Mouse (Mus musculus) midbrain, embryonic 13.5 days (tissue): ENCODE results near the gene Mcts1. TPM values are rescaled to one million over a fixed set of nuclear protein-coding genes. Genes with fewer than 3 reads are reported as not detected.

ENCODE experiments used
- ATAC-seq: fragments of 200-750 bp; cut with Nextera tagmentation; 2 replicates; pipeline ENCODE4 v1.8.0; 2017; ENCODE audit warnings: mild to moderate bottlenecking, moderate TSS enrichment, moderate library complexity
- H3K27ac ChIP-seq: fragments of 300-500 bp; sonication (generic); 2 replicates; pipeline ENCODE4 v1.5.1; 2015; ENCODE audit warnings: inconsistent platforms, mild to moderate bottlenecking, moderate library complexity
- H3K27me3 ChIP-seq: fragments of 300-500 bp; sonication (generic); 2 replicates; pipeline ENCODE4 v1.6.1; 2015; ENCODE audit warnings: mild to moderate bottlenecking, inconsistent platforms
- H3K36me3 ChIP-seq: fragments of 300-500 bp; sonication (generic); 2 replicates; pipeline ENCODE4 v1.6.1; 2015; ENCODE audit warnings: mild to moderate bottlenecking, inconsistent platforms
- H3K4me1 ChIP-seq: fragments of 300-500 bp; sonication (generic); replicated peaks from 2 replicates; pipeline ENCODE4 v1.6.1; 2015; ENCODE audit warnings: inconsistent platforms
- H3K4me2 ChIP-seq: fragments of 300-500 bp; sonication (generic); replicated peaks from 2 replicates; pipeline ENCODE4 v1.6.1; 2015; ENCODE audit warnings: moderate library complexity, mild to moderate bottlenecking, inconsistent platforms
- H3K4me3 ChIP-seq: fragments of 300-500 bp; sonication (generic); replicated peaks from 2 replicates; pipeline ENCODE4 v1.5.1; 2015; ENCODE audit warnings: mild to moderate bottlenecking, inconsistent platforms
- H3K9ac ChIP-seq: fragments of 300-500 bp; sonication (generic); replicated peaks from 2 replicates; pipeline ENCODE4 v1.6.1; 2015; ENCODE audit warnings: mild to moderate bottlenecking, inconsistent platforms
- H3K9me3 ChIP-seq: fragments of 300-500 bp; sonication (generic); 2 replicates; pipeline ENCODE4 v1.6.1; 2016; ENCODE audit warnings: mild to moderate bottlenecking, inconsistent platforms
- WGBS: fragments of 180-500 bp; shearing (Covaris S2); methylation state at CpG from one replicate; pipeline ENCODE4 v1.1.7; 2015; 5-methylcytosine and 5-hydroxymethylcytosine counted together
- polyA plus RNA-seq: library from polyadenylated mRNA; unstranded; fragments of >200 nt; fragmentation: Nextera tagmentation; extraction: Ambion mirVana; gene quantifications from 2 replicates; pipeline ENCODE4 v1.2.1, GENCODE M21; 2015

Gene Mcts1
- polyA plus RNA-seq: 162 and 168 TPM in 2 replicates

DNA sequence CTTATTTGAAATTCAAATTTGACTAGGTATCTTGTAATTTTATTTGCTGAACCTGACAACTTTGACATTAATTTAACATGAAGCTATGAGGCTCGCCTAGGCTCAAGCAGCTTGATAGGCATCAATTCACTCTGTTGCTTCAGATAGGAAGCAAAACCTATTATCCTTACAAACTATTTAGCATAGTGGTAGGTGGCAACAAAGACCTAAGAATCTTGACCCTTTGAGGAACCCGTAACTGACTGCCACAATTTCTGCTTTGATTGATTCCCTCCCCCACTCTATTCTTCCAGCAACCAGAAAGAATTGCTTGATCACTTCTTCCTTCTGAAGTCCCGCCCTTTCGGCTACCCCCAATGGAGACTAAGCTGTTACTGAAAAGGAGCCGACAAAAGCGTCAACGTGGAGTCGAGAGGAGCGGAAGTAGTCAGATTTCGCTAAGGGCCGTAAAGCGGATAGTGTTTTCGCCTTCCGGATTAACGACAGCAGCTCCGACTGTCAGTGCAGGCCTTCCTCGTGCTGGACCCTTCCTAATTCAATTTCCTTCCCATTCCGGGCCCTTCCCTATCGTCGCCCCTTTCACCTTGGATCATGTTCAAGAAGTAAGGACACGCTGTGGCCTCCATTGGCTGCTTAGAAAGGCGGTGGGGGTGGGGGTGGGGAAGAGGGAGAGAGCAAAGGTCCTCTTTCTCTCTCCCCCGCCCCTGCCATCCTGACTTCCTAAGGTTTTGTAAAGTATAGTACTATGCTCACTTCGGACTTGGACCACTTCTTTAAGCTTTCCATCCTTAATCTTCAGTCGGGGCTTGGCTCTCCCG lies at the start of gene Mcts1:
TSS of gene Mcts1 (plus strand) at position 402 of the 818 bp plus-strand sequence.
- H3K36me3 ChIP-seq: no peaks in the 10 kb centered on the region
- H3K27me3 ChIP-seq: no peaks in the 10 kb centered on the region
- 20% methylated on average over 26 of the region's 26 CpGs for WGBS
- H3K4me1 ChIP-seq: no peaks in the 10 kb centered on the region
- peak within 1 kb of the TSS; percentile 87 for H3K27ac ChIP-seq
- peak within 1 kb of the TSS; percentile 53 for H3K4me2 ChIP-seq
- peak within 1 kb of the TSS; percentile 48 for H3K4me3 ChIP-seq
- peak; percentile 91 for ATAC-seq
- no peaks in the 10 kb centered on the region for H3K9me3 ChIP-seq
- peak within 1 kb of the TSS; percentile 50 for H3K9ac ChIP-seq

DNA sequence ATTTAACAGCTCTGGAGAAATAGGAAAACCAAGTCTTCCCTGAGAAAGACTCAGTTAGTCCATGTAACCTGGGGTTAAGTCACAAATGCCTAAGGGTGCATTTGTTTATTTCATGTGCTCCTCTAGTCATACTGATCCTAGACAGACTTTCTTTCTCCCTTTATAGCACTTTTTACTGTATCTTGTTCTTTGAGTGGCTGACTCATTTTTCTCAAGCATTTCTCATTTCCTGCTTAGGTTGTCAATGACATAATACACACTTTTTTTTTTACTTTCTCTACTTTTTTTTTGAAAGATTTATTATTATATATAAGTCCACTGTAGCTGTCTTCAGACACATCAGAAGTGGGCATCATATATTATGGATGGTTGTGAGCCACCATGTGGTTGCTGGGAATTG lies 47.1 kb upstream of the Mcts1 start:
- Histone ChIP-seq H3K36me3 (peaks cover under 1% of the 10 kb centered on the region; the same call in 1 of the 2 replicates), H3K27ac (no peak overlapping the region)
- ATAC-seq: no peak

GRCm38 (mm10) chrX:38563941-38564541 lies 36.3 kb upstream of the Mcts1 start:
- Histone ChIP-seq H3K4me3 (peak overlapping the region; percentile 52), H3K36me3 (0 out of 2 replicates have a peak, but pooled peaks cover 12% of the 10 kb centered on the region), H3K27ac (peak overlapping the region; percentile 91), H3K4me2 (peak overlapping the region; percentile 68), H3K9me3 (no peaks in the 10 kb centered on the region), H3K9ac (peak overlapping the region; percentile 72), H3K27me3 (no peaks in the 10 kb centered on the region), H3K4me1 (peaks cover 15% of the 10 kb centered on the region)
- ATAC-seq: peak; percentile 76
- 19% methylated on average over 11 of the region's 19 CpGs for WGBS

More for the DNA sequence above, 47.1 kb upstream of the Mcts1 start:
- Histone ChIP-seq H3K27me3 (no peaks in the 10 kb centered on the region), H3K4me3 (no peak overlapping the region), H3K9me3 (no peaks in the 10 kb centered on the region), H3K9ac (no peak overlapping the region), H3K4me2 (no peak overlapping the region), H3K4me1 (no peaks in the 10 kb centered on the region)

DNA sequence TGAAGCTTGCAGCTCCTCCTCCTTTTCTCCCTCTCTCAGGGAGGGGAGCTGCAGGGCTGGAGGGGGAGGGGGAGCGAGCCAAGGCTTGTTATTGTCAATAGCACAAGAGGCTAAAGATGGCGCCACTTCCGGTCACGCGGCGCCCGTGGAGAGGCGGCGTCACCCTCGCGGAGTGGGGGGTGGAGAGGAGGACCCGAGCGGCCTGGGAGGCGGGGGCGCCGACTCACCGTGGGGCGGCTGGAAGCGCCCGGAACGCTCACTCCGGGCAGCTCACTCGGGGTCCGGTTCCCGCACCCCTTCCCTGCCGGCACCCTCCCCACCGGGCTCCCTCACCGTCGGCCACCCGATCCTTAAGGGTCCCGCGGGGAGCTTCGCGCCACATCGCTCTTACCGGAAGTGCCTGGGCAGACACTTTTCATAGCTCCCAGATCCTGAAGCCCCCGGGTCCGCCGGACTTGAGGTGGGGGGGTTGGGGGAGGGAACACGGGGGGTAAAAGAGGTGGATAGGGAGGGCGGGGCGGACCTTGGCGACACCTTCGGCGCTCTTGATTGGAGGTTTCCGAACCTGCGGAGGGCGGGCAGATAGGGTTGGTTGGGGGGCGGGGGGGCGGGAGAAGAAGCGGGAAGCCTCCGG lies 35.7 kb upstream of the Mcts1 start:
- Histone ChIP-seq H3K4me1 (peaks cover 15% of the 10 kb centered on the region), H3K4me3 (peak overlapping the region; percentile 52), H3K36me3 (0 out of 2 replicates have a peak, but pooled peaks cover 8% of the 10 kb centered on the region), H3K4me2 (peak overlapping the region; percentile 68), H3K27ac (peak overlapping the region; percentile 91), H3K27me3 (no peaks in the 10 kb centered on the region), H3K9ac (peak overlapping the region; percentile 72), H3K9me3 (no peaks in the 10 kb centered on the region)
- peak; percentile 96 for ATAC-seq
- 27% methylated on average over 47 of the region's 52 CpGs for WGBS

GRCm38 (mm10) chrX:38565176-38565542 lies 35.2 kb upstream of the Mcts1 start:
- peak overlapping the region; percentile 72 for H3K9ac ChIP-seq
- no peaks in the 10 kb centered on the region for H3K9me3 ChIP-seq
- H3K4me3 ChIP-seq: peak overlapping the region; percentile 52
- H3K27me3 ChIP-seq: no peaks in the 10 kb centered on the region
- 17% methylated on average over 8 of the region's 8 CpGs for WGBS
- H3K4me1 ChIP-seq: peaks cover 15% of the 10 kb centered on the region
- ATAC-seq: no peak
- H3K27ac ChIP-seq: peak overlapping the region; percentile 91
- H3K36me3 ChIP-seq: 0 out of 2 replicates have a peak, but pooled peaks cover 5% of the 10 kb centered on the region
- H3K4me2 ChIP-seq: peak overlapping the region; percentile 68

GRCm38 (mm10) chrX:38566521-38567205 lies 33.7 kb upstream of the Mcts1 start:
- ATAC-seq: no peak
- no peak overlapping the region for H3K4me3 ChIP-seq
- H3K36me3 ChIP-seq: no peaks in the 10 kb centered on the region
- H3K9me3 ChIP-seq: no peaks in the 10 kb centered on the region
- no peak overlapping the region for H3K4me2 ChIP-seq
- no peak overlapping the region for H3K9ac ChIP-seq
- peaks cover 9% of the 10 kb centered on the region for H3K4me1 ChIP-seq
- 68% methylated on average over 6 of the region's 6 CpGs for WGBS
- H3K27me3 ChIP-seq: no peaks in the 10 kb centered on the region
- H3K27ac ChIP-seq: no peak overlapping the region

GRCm38 (mm10) chrX:38576078-38576477 lies 24.3 kb upstream of the Mcts1 start, which contains the start of gene Cul4b:
Gene Cul4b (minus strand): TSS chrX:38576196.
- no peak within 1 kb of the TSS for H3K4me2 ChIP-seq
- H3K27me3 ChIP-seq: no peaks in the 10 kb centered on the region
- no peaks in the 10 kb centered on the region for H3K4me1 ChIP-seq
- H3K9ac ChIP-seq: no peak within 1 kb of the TSS
- 88% methylated on average over 15 of the region's 15 CpGs for WGBS
- no peak within 1 kb of the TSS for H3K27ac ChIP-seq
- no peaks in the 10 kb centered on the region for H3K36me3 ChIP-seq
- no peaks in the 10 kb centered on the region for H3K9me3 ChIP-seq
- no peak within 1 kb of the TSS for H3K4me3 ChIP-seq
- no peak for ATAC-seq

- ATAC-seq: no peak
- H3K9ac ChIP-seq: no peak overlapping the region
- H3K9me3 ChIP-seq: no peaks in the 10 kb centered on the region
- H3K27me3 ChIP-seq: no peaks in the 10 kb centered on the region
- no peak overlapping the region for H3K4me2 ChIP-seq
- H3K4me3 ChIP-seq: no peak overlapping the region
- H3K4me1 ChIP-seq: no peaks in the 10 kb centered on the region
- no peak overlapping the region for H3K27ac ChIP-seq
- H3K36me3 ChIP-seq: no peaks in the 10 kb centered on the region
- 95% methylated on average over 1 of the region's 1 CpGs for WGBS
Observed at GRCm38 (mm10) chrX:38581140-38581539, 19.2 kb upstream of the Mcts1 start.

DNA sequence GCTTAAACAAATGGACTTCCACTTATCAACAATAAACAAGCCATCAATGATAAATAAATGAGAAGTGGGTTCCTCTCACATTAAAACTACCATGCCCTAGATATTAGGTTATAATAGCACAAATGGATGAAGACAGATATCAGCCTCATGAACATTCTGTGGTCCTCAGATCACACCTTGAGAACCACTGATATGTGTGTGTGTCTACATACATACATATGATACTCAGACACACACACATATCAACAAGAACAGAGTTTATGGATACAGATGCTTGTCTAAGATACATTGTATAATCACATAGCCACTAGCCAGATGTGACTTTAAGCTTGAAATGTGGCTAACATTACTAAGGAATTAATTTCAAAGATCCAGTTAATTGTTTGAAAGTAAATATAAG lies 17.1 kb upstream of the Mcts1 start:
- no peak for ATAC-seq
- no peaks in the 10 kb centered on the region for H3K4me1 ChIP-seq
- H3K36me3 ChIP-seq: no peaks in the 10 kb centered on the region
- H3K9ac ChIP-seq: no peak overlapping the region
- no peak overlapping the region for H3K27ac ChIP-seq
- no peaks in the 10 kb centered on the region for H3K27me3 ChIP-seq
- H3K9me3 ChIP-seq: no peaks in the 10 kb centered on the region
- no peak overlapping the region for H3K4me3 ChIP-seq
- no peak overlapping the region for H3K4me2 ChIP-seq

DNA sequence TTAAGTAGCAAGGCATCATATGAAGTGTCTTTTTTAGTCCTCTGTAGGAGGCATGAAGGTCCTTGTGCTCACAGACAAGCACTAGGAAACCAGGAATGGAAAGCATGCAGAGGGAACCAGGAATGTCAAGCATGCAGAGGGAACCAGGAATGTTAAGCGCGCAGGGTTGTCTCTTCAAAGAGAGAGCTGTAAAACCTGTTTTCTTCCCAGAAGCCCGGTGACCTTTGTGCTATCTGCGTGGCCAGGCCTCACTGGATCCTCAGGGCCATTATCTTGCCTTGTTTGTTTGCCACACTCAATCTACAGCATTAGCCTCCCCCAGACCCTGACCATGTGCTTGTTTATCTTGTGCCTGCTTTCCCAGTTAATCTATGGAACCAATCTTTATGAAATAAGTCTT lies 10.6 kb upstream of the Mcts1 start:
- Histone ChIP-seq H3K4me2 (no peak overlapping the region), H3K36me3 (no peaks in the 10 kb centered on the region), H3K27ac (no peak overlapping the region), H3K4me3 (no peak overlapping the region), H3K9ac (no peak overlapping the region), H3K9me3 (no peaks in the 10 kb centered on the region), H3K4me1 (no peaks in the 10 kb centered on the region), H3K27me3 (no peaks in the 10 kb centered on the region)
- no peak for ATAC-seq
- 43% methylated on average over 4 of the region's 4 CpGs for WGBS

GRCm38 (mm10) chrX:38591749-38592148 lies 8.6 kb upstream of the Mcts1 start:
- Histone ChIP-seq H3K9ac (no peak overlapping the region), H3K27me3 (no peaks in the 10 kb centered on the region), H3K4me3 (no peak overlapping the region), H3K9me3 (no peaks in the 10 kb centered on the region), H3K36me3 (no peaks in the 10 kb centered on the region), H3K4me2 (no peak overlapping the region), H3K27ac (no peak overlapping the region), H3K4me1 (no peaks in the 10 kb centered on the region)
- no peak for ATAC-seq
- WGBS: 90% methylated on average over 3 of the region's 3 CpGs
